Mouse (Mus musculus): ENCODE measurements around the gene Tsacc.

The Tsacc gene

DNA sequence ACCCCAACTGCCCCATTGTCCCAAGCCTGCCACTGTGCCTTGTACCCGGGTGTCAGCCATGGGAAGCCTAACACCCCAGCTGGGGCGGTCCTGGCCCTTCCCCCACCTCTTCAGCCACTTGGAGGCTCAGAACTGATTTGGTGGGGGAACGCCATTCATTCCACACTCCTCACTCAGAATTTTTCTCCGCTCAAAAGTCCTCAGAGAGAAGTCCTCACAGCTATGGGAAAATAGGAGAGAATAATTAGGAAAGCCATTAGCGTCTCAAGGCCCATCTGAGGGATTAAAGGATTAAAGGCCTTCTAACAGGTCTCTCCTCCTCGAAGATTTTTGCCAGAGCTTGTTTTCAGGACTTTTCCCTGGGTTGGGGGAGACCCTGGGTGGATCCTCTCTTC lies 59.6 kb downstream of the Tsacc start:
- DNase-seq, result no peak

DNA sequence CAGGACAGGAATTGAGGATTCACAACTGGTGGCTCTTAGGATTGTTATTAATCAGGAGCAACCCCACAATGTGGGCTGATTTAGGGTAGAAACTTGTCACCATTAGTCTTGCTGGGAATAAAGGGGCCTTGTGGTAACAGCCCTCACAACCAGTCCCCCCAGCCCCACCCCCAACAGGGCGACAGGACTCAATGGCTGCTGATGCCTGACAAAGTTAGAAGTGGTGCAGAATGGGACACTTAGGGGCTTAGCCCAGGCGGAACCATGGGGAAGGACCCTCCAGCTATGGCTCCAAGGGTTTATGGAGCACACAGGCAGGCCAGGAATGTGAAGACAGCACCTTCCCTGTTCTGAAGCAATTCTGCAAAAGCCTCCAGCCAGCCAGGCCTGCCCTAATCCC lies 61.2 kb downstream of the Tsacc start:
- DNase-seq, result no peak

DNA sequence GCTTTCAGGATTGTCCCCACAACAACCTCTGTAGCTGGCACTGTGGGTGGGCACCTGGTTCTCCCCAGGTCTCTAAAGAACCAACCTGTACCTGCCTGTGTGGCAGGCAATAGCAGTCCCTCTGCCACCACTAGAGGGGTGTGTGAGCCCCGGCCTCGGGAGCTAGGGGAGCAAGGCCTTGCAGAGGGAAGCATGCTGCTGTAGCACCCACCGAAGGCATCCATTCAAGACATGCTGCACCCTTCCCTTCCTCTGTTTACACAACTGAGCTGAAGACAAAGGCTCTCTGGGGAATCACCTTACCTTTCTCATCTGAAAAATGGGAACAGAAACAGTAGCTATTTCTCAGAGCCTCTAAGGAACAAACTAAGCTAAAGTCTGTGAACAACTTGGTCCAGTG lies 61.6 kb downstream of the Tsacc start:
- DNase-seq, result no peak

DNA sequence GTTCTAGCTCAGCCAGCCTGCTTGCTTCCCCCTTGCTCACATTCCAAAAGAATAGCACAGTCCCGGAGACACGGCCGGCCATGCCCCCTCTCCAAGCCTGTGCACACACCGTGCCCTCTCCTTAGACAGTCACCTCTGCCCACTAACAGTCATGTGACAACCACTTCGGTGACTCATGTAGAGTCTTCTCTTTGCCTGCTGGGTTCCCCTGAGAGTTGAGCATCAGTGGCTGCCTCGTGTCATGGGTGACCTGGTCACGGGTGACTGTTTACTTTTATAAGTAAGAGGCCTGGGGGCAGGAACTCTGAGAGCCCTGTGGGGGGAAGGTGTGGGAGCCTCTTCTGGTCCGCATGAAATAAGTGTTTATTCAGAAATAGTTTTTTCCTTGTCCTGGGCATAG lies 62.8 kb downstream of the Tsacc start:
- DNase-seq, result no peak

DNA sequence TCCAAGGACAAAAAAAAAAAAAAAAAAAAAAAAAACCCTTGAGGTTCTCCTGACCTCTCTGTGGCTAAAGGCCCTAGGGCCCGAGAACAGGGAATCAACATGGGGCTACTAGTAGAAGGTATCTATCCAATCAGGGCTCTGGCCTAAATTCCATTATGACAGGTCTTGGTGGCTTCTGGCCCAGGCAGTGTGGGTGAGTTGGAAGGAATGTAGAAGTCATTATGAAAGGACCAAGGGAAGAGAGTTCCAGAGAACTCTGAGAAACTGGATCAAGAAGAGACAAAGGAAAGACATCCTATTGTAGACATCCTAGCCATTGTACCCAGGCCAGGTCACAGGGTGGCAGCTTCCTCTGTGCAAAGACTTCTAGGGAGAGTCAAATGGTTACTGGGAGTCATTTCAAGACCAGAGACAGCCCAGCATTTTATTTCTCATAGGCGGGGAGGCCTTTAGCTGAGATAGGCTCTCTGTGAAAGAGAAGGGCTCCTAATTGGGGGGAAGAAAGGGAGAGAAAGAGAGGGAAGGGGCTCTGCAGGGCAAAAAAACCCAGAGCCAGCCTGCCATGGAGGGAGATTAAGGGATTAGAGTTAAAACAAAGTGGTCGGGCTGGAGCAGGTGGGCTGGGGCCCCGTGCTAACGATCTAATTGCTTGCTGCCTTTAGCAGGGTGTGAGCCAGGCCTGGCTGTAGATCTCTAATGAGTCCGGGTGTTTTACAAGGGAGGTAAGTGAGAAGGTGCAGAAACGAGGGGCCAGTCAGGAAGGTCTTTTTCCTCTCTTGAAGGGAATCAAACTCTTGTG lies 63.7 kb downstream of the Tsacc start:
- no peak for DNase-seq
